Mouse (Mus musculus) heart, adult 18-20 months (tissue): Measurements from ENCODE around the gene Sipa1l1. TPM values are rescaled to one million over a fixed set of nuclear protein-coding genes. Genes with fewer than 3 reads are reported as not detected.

Experiments
- DNase-seq, 2 experiments: peaks; one replicate each; pipeline ENCODE4 v3.0.0; 2021 to 2022; ENCODE audit warnings: mixed read lengths in 1 of 2
- total RNA-seq, 2 experiments: library from RNA; stranded (reverse); gene quantifications; 2 replicates each; pipeline ENCODE4 v1.2.3; 2021

Gene Sipa1l1
- total RNA-seq, 2 experiments from 2014 or later: 8.4 to 10.5 TPM

GRCm38 (mm10) chr12:82294906-82295887 lies 126.1 kb downstream of the Sipa1l1 start:
- no peak for DNase-seq

- no peak for DNase-seq
Observed at GRCm38 (mm10) chr12:82296276-82296675, 127.2 kb downstream of the Sipa1l1 start.

- no peak for DNase-seq
Observed at GRCm38 (mm10) chr12:82297196-82297595, 128.1 kb downstream of the Sipa1l1 start.

- no peak for DNase-seq
Observed at GRCm38 (mm10) chr12:82298662-82299460, 129.7 kb downstream of the Sipa1l1 start.

GRCm38 (mm10) chr12:82304140-82304539 lies 135.0 kb downstream of the Sipa1l1 start:
- DNase-seq: no peak

GRCm38 (mm10) chr12:82306035-82306434 lies 136.9 kb downstream of the Sipa1l1 start:
- DNase-seq: no peak

- DNase-seq: peak in 1 of 2 experiments; percentile 9
Observed at GRCm38 (mm10) chr12:82311593-82311992, 142.5 kb downstream of the Sipa1l1 start.

GRCm38 (mm10) chr12:82312091-82312820 lies 143.1 kb downstream of the Sipa1l1 start:
- peak; percentile 59 to 74 for DNase-seq

- DNase-seq: no peak
Observed at GRCm38 (mm10) chr12:82313091-82313490, 144.0 kb downstream of the Sipa1l1 start.

- no peak for DNase-seq
Observed at GRCm38 (mm10) chr12:82319436-82320131, 150.5 kb downstream of the Sipa1l1 start.

- no peak for DNase-seq
Observed at GRCm38 (mm10) chr12:82320204-82320603, 151.1 kb downstream of the Sipa1l1 start.

- no peak for DNase-seq
Observed at GRCm38 (mm10) chr12:82321397-82321796, 152.3 kb downstream of the Sipa1l1 start.

- DNase-seq: no peak
Observed at GRCm38 (mm10) chr12:82321855-82322254, 152.7 kb downstream of the Sipa1l1 start.

- DNase-seq: no peak
Observed at GRCm38 (mm10) chr12:82322759-82323451, 153.8 kb downstream of the Sipa1l1 start.

- DNase-seq: no peak
Observed at GRCm38 (mm10) chr12:82324621-82325020, 155.5 kb downstream of the Sipa1l1 start.

- DNase-seq: no peak
Observed at GRCm38 (mm10) chr12:82325502-82325901, 156.4 kb downstream of the Sipa1l1 start.

- DNase-seq: no peak
Observed at GRCm38 (mm10) chr12:82326438-82326837, 157.3 kb downstream of the Sipa1l1 start.

- no peak for DNase-seq
Observed at GRCm38 (mm10) chr12:82328112-82328511, 159.0 kb downstream of the Sipa1l1 start.

- DNase-seq: no peak
Observed at GRCm38 (mm10) chr12:82332836-82333614, 163.9 kb downstream of the Sipa1l1 start.

GRCm38 (mm10) chr12:82333999-82334398 lies 164.9 kb downstream of the Sipa1l1 start:
- DNase-seq: no peak
